Mouse (Mus musculus) kidney, postnatal 10 days (tissue): ENCODE data around the gene Rbks.
A peak's percentile ranks its signal among the peaks of the same experiment; 100 is the strongest.
"Not testable (repeated sequence)": the region's sequence is repeated elsewhere in the genome, so short reads cannot be mapped to it uniquely, and the experiment has no call there.

Source experiments
- DNase-seq: peaks from one replicate; pipeline ENCODE4 v3.0.0; 2021; ENCODE audit warnings: mixed read lengths

Rbks gene

GRCm38 (mm10) chr5:31673431-31673830, 24.0 kb downstream of the Rbks start:
- no peak for DNase-seq

GRCm38 (mm10) chr5:31671137-31671536, 26.3 kb downstream of the Rbks start:
- no peak for DNase-seq

DNA sequence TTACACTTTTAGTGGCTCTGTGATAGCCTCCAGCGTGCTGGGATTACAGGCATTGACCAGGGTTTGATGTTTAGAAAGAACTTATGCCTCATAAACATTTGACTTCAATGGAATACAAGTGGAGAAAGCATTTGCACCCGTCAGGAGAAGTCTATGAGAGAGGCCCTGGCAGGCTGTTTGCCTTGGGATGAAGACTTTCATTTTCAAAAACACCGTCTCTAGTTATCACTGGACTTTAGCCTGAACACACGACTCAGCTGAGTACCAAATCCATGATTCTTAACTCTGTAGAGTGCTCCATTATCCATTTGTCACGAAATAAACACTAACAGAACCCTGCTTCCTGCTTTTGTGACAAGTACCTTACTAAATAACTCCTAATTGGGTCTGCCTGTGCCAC, 27.4 kb downstream of the Rbks start:
- no peak for DNase-seq

- no peak for DNase-seq
Measured at GRCm38 (mm10) chr5:31668325-31668968, 29.0 kb downstream of the Rbks start.

DNA sequence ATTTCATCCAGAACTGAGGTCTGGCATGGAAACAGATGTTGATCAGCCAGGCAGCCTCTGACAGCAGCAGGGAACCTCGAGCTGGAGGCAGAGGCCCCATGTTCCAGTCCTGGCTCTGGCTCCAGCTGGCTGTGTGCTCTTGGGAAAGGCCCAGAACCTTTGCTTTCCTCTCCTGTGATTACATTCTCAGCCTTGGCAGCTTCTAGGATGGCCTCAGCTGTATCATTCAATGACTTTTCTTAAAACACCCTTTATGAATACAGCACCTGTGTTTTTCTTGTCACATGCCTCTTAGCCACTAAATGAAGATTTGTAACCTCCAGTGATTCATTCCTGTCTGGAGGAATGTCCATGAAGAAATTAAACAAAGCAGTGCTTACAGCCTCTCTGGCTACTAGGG, 31.3 kb downstream of the Rbks start:
- no peak for DNase-seq

DNA sequence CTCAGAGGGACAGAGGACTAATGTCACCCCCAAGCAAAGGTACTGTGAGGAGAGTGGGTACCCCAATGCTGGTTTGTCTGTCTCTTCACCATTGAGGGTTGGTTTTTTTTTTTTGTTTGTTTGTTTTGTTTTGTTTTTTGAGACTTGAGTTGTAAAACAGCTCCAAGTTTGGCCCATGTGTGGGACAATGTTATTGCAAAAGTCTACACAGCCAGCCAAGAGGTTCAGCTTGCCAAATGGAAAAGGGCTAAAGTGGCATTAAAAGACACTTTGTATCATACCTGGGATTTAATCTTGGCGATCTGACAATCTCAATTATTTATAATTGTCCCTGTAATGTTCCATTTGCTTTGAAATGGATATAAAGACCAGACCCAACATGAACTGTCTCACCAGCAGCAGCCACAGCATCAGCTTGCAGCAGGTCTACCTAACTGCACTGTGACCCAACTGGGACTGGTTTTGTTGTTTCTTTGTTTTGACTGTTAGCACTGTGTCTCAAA, 41.7 kb downstream of the Rbks start:
- DNase-seq: no peak

- no peak for DNase-seq
Measured at GRCm38 (mm10) chr5:31650518-31651288, 46.7 kb downstream of the Rbks start.

GRCm38 (mm10) chr5:31647327-31647726, 50.1 kb downstream of the Rbks start:
- DNase-seq: no peak

- no peak for DNase-seq
Measured at GRCm38 (mm10) chr5:31646574-31646973, 50.9 kb downstream of the Rbks start.

- DNase-seq: no peak
Measured at GRCm38 (mm10) chr5:31645798-31646197, 51.6 kb downstream of the Rbks start.

DNA sequence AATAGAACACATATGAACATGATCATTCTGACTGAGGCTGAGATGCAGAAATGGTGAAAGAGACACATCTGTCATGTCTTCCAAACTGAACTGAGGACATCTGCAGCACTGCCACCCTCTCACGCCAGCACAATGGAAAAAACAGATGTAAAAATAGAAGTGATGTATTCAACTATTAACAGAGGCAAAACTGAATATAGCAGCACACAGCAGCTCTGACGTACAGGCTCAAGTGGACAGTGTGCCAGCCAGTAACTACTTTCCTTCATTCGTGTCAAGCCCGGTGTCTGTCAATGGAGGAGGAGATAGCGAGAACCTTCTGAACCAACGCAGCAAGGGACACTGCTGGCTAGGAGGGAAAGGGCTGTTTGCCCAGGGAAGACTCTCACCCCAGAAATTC, 52.6 kb downstream of the Rbks start:
- no peak for DNase-seq

GRCm38 (mm10) chr5:31644272-31644671, 53.2 kb downstream of the Rbks start:
- no peak for DNase-seq

GRCm38 (mm10) chr5:31642300-31642699, 55.1 kb downstream of the Rbks start:
- DNase-seq: no peak

GRCm38 (mm10) chr5:31640542-31640941, 56.9 kb downstream of the Rbks start:
- DNase-seq: no peak

GRCm38 (mm10) chr5:31636636-31637253, 60.7 kb downstream of the Rbks start:
- no peak for DNase-seq

DNA sequence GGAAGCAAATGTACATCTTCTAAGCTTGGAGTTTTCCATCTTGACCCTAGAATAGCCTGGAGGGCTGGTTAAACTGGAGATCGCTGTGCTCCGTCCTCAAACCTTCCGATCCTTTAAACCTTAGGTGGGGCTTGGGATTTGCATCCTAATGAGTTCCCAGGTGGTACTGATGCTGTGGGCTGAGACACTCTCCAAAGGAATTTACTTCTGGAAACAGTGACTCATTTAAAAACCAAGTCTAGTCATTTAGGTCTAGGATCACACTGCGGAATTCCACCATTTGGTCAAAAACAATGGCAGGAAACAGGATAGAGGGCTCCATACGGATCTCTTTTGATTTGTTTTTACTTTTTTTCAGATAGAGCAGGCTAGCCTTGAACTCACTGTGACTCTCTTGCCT, 62.7 kb downstream of the Rbks start:
- no peak for DNase-seq

DNA sequence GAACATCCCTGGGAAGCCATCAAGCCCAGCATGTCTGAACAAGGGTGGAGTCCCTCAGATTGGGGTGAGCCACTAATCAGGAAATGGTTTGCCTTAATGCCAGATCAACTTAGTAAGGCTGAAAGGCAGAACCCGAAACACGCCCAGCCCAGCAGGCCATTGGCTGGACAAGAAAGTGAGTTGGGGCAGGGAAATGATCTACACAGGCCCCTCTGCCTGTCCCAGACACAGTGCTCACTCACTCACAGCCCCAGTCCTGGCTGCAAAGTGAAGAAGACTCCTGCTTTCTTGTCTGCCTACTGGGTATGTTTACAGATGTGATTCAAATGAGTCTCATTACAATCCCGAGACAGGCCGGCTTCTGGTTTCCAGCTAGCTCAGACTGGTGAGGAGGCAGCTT, 63.3 kb downstream of the Rbks start:
- DNase-seq: no peak

DNA sequence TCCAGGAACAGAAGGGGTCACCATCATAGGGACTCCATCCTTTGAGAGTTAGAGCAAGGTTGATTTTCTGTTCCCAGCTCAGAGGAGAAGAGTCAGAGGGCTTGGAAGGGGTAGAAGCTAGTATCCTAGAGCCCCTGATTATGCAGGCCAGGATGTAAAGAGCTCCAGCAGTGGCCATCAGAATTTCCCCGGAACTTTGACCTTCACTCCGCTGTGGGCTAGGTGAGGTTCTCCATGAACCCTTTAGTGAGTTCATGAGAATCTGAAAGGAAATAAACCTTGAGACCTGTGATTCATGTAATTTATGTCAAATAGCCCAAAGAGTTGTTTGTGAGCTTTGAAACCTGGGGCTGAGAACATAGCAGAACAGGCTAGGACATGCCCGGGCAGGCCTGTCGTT, 66.3 kb downstream of the Rbks start:
- DNase-seq: not testable (repeated sequence)

DNA sequence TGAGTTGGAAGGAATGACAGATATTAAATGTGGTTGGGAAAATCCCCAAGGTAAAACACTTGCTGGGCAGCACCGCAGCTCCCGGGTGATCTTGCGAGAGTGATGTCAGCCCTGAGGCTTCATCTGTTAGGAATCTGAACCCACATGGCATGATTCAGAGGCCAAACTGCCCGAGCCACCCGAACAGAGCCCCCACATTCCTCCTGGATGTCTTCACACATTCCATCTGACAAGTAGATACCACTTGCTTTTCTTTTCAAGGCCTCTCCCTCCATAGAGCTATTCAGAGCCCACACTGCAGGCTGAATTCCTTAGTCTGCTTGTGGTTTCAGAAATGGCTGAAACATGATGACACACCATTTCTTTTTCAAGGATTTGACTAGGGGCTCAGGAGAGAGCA, 67.4 kb downstream of the Rbks start:
- peak; percentile 43 for DNase-seq

- DNase-seq: no peak
Measured at GRCm38 (mm10) chr5:31628555-31628954, 68.9 kb downstream of the Rbks start.

DNA sequence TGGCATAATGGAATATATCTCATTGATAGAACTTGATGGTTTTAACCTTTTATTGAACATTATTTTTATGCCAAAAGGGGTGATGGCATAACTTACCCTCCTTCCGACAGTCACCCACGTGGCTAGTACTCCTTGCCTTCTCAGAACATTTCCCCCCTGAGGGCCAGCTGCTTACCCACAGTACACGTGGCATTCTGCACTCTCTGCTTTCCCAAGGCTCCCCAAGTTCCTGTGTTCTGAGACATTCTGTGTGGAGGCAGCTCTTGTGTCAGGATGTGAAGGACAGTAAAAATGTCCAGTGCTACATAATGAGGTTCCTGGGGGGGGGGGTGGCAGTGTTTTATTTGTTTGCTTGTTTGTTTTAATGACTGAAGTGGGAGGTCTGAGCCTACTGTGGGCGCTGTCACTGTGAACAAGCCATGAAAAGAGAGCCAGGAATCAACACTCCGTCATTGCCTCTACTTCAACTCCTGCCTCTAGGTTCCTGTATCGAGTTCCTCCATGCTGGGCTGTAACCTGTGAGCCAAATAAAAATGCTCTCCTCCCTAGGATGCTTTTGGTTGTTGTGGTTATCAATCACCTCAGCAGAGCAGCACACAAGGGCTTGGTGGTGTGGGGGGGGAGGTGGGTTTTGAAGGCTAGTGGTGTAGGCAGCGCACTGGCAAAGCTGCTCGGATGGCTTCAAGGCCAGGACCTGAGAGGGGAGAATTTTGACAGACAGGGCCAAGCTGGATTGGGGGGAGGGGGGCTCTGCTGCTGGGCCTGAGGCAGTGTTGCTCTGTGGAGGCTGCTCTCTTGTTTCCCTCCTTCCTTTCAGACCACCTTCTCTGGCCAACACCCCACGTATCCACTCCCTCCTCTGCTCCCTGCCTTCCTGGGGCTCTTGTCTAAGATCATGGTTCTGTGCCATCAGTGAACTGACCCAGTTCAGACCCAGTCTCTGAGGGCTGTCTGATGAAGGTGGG, 69.6 kb downstream of the Rbks start:
- no peak for DNase-seq

GRCm38 (mm10) chr5:31627117-31627516, 70.3 kb downstream of the Rbks start:
- DNase-seq: no peak

- no peak for DNase-seq
Measured at GRCm38 (mm10) chr5:31620326-31620725, 77.1 kb downstream of the Rbks start.
